Mouse (Mus musculus) 3T3-L1 (cell line): ENCODE results near the gene Gm21860.
"Not testable (repeated sequence)": the region's sequence is repeated elsewhere in the genome, so short reads cannot be mapped to it uniquely, and the experiment has no call there.

Source experiments
- DNase-seq: peaks from one replicate; pipeline ENCODE4 v3.0.0-alpha.2; 2015; ENCODE audit warnings: low read depth, low spot score

The Gm21860 gene

GRCm38 (mm10) chrY:90732101-90732542 lies 22.5 kb downstream of the Gm21860 start:
- peak; percentile 96 for DNase-seq

- peak; percentile 3 for DNase-seq
These were observed 23.0 kb downstream of the Gm21860 start for GRCm38 (mm10) chrY:90731593-90731955.

GRCm38 (mm10) chrY:90730908-90731592 lies 23.6 kb downstream of the Gm21860 start:
- peak; percentile 3 for DNase-seq

GRCm38 (mm10) chrY:90729816-90730303 lies 24.8 kb downstream of the Gm21860 start:
- not testable (repeated sequence) for DNase-seq

GRCm38 (mm10) chrY:90728905-90729256 lies 25.7 kb downstream of the Gm21860 start:
- DNase-seq, result peak; percentile 3

GRCm38 (mm10) chrY:90728251-90728904 lies 26.2 kb downstream of the Gm21860 start:
- DNase-seq, result not testable (repeated sequence)

GRCm38 (mm10) chrY:90727121-90727908 lies 27.3 kb downstream of the Gm21860 start:
- DNase-seq, result peak; percentile 6

- peak; percentile 55 for DNase-seq
These were observed 28.7 kb downstream of the Gm21860 start for GRCm38 (mm10) chrY:90725701-90726451.

- not testable (repeated sequence) for DNase-seq
These were observed 29.5 kb downstream of the Gm21860 start for GRCm38 (mm10) chrY:90725166-90725565.

GRCm38 (mm10) chrY:90724014-90724709 lies 30.5 kb downstream of the Gm21860 start:
- peak; percentile 6 for DNase-seq

GRCm38 (mm10) chrY:90723336-90723987 lies 31.2 kb downstream of the Gm21860 start:
- DNase-seq, result peak; percentile 2

GRCm38 (mm10) chrY:90720505-90720904 lies 34.1 kb downstream of the Gm21860 start:
- DNase-seq, result not testable (repeated sequence)

GRCm38 (mm10) chrY:90719403-90720232 lies 35.0 kb downstream of the Gm21860 start:
- peak; percentile 16 for DNase-seq

- peak; percentile 8 for DNase-seq
These were observed 35.8 kb downstream of the Gm21860 start for GRCm38 (mm10) chrY:90718583-90719402.

- DNase-seq, result peak; percentile 1
These were observed 36.6 kb downstream of the Gm21860 start for GRCm38 (mm10) chrY:90718021-90718420.

- DNase-seq, result not testable (repeated sequence)
These were observed 37.1 kb downstream of the Gm21860 start for GRCm38 (mm10) chrY:90717496-90717895.
